Mouse (Mus musculus) left cerebral cortex, postnatal 10 days (tissue): ENCODE data around the gene Zeb2. TPM values are rescaled to one million over a fixed set of nuclear protein-coding genes. Genes with fewer than 3 reads are reported as not detected.
A peak's percentile ranks its signal among the peaks of the same experiment; 100 is the strongest.

Experiments
- DNase-seq, 2 experiments: peaks; one replicate each; pipeline ENCODE4 v3.0.0; 2021 to 2022; ENCODE audit warnings: low spot score in 2 of 2, mixed read lengths in 1 of 2; ENCODE audit errors: extremely low spot score in 1 of 2
- intact Hi-C: fragments of 180-260 bp; cut with DNase I; formaldehyde crosslinking; loops from one replicate; pipeline ENCODE4 v1.15.1; 2025
- total RNA-seq, 2 experiments: library from RNA; stranded (reverse); gene quantifications; 2 replicates each; pipeline ENCODE4 v1.2.3; 2021

The Zeb2 gene
- total RNA-seq, 2 experiments from 2014 or later: 220 to 259 TPM

GRCm38 (mm10) chr2:45085653-45086052 is 31.5 kb downstream of the Zeb2 start:
- DNase-seq: no peak
- intact Hi-C loops: no loop called here

- intact Hi-C loops: no loop called here
- DNase-seq: no peak
Measured at GRCm38 (mm10) chr2:45083042-45083441, 34.2 kb downstream of the Zeb2 start.

GRCm38 (mm10) chr2:45081559-45081958 is 35.6 kb downstream of the Zeb2 start:
- intact Hi-C loops: no loop called here
- no peak for DNase-seq

GRCm38 (mm10) chr2:45077938-45078487 is 39.2 kb downstream of the Zeb2 start:
- intact Hi-C loops: no loop called here
- DNase-seq: no peak

- DNase-seq: no peak
- intact Hi-C loops: no loop called here
Measured at GRCm38 (mm10) chr2:45077383-45077782, 39.8 kb downstream of the Zeb2 start.

GRCm38 (mm10) chr2:45073025-45073424 is 44.2 kb downstream of the Zeb2 start:
- intact Hi-C loops: no loop called here
- DNase-seq: no peak

- intact Hi-C loops: no loop called here
- DNase-seq: no peak
Measured at GRCm38 (mm10) chr2:45071296-45071695, 45.9 kb downstream of the Zeb2 start.

GRCm38 (mm10) chr2:45070612-45071276 is 46.5 kb downstream of the Zeb2 start:
- intact Hi-C loops: no loop called here
- DNase-seq: no peak

GRCm38 (mm10) chr2:45068792-45069550 is 48.2 kb downstream of the Zeb2 start:
- no peak for DNase-seq
- intact Hi-C loops: no loop called here

GRCm38 (mm10) chr2:45067116-45067515 is 50.1 kb downstream of the Zeb2 start:
- peak in 1 of 2 experiments; percentile 53 for DNase-seq
- intact Hi-C loops: no loop called here

GRCm38 (mm10) chr2:45063300-45063890 is 53.8 kb downstream of the Zeb2 start:
- intact Hi-C loops: no loop called here
- DNase-seq: no peak

- DNase-seq: no peak
Measured at GRCm38 (mm10) chr2:45062136-45062535, 55.1 kb downstream of the Zeb2 start.

GRCm38 (mm10) chr2:45060768-45061167 is 56.4 kb downstream of the Zeb2 start:
- peak in 1 of 2 experiments; percentile 31 for DNase-seq

More at GRCm38 (mm10) chr2:45062136-45062535, 55.1 kb downstream of the Zeb2 start:
- intact Hi-C loops: no loop called here

GRCm38 (mm10) chr2:45060202-45060601 is 57.0 kb downstream of the Zeb2 start:
- intact Hi-C loops: no loop called here

More at GRCm38 (mm10) chr2:45060768-45061167, 56.4 kb downstream of the Zeb2 start:
- intact Hi-C loops: no loop called here

GRCm38 (mm10) chr2:45059599-45059998 is 57.6 kb downstream of the Zeb2 start:
- intact Hi-C loops: no loop called here
- DNase-seq: no peak

More at GRCm38 (mm10) chr2:45060202-45060601, 57.0 kb downstream of the Zeb2 start:
- no peak for DNase-seq

- DNase-seq: no peak
- intact Hi-C loops: no loop called here
Measured at GRCm38 (mm10) chr2:45059010-45059409, 58.2 kb downstream of the Zeb2 start.

- intact Hi-C loops: no loop called here
- no peak for DNase-seq
Measured at GRCm38 (mm10) chr2:45058183-45058582, 59.0 kb downstream of the Zeb2 start.

GRCm38 (mm10) chr2:45056856-45057562 is 60.2 kb downstream of the Zeb2 start:
- intact Hi-C loops: no loop called here
- DNase-seq: no peak

- intact Hi-C loops: no loop called here
- DNase-seq: no peak
Measured at GRCm38 (mm10) chr2:45055926-45056325, 61.3 kb downstream of the Zeb2 start.
